Mouse (Mus musculus) liver, embryonic 16.5 days (tissue): ENCODE measurements around the gene Spata7. TPM values are rescaled to one million over a fixed set of nuclear protein-coding genes. Genes with fewer than 3 reads are reported as not detected.

Source experiments
- ATAC-seq: fragments of 200-750 bp; cut with Nextera tagmentation; 2 replicates; pipeline ENCODE4 v1.8.0; 2017; ENCODE audit warnings: low read depth, mild to moderate bottlenecking, moderate number of reproducible peaks, moderate library complexity
- H3K27ac ChIP-seq: fragments of 300-500 bp; sonication (generic); 2 replicates; pipeline ENCODE4 v1.5.1; 2014; ENCODE audit warnings: mild to moderate bottlenecking, low read length
- H3K27me3 ChIP-seq: fragments of 300-500 bp; sonication (generic); 2 replicates; pipeline ENCODE4 v1.6.1; 2014; ENCODE audit warnings: low read depth, low read length, mixed read lengths; ENCODE audit not compliant: control insufficient read depth, insufficient read depth
- H3K36me3 ChIP-seq: fragments of 300-500 bp; sonication (generic); 2 replicates; pipeline ENCODE4 v1.6.1; 2014; ENCODE audit warnings: mild to moderate bottlenecking; ENCODE audit not compliant: control insufficient read depth, insufficient read depth
- H3K4me1 ChIP-seq: fragments of 300-500 bp; sonication (generic); 2 replicates; pipeline ENCODE4 v1.6.1; 2014; ENCODE audit warnings: low read depth, low read length, mixed read lengths; ENCODE audit not compliant: control insufficient read depth
- H3K4me2 ChIP-seq: fragments of 300-500 bp; sonication (generic); 2 replicates; pipeline ENCODE4 v1.6.1; 2014; ENCODE audit warnings: low read depth, low read length, mixed read lengths
- H3K4me3 ChIP-seq: fragments of 300-500 bp; sonication (generic); 2 replicates; pipeline ENCODE4 v1.5.1; 2014; ENCODE audit warnings: low read depth, mild to moderate bottlenecking, low read length
- H3K9ac ChIP-seq: fragments of 300-500 bp; sonication (generic); 2 replicates; pipeline ENCODE4 v1.6.1; 2014; ENCODE audit warnings: low read depth, low read length
- H3K9me3 ChIP-seq: fragments of 300-500 bp; sonication (generic); replicated peaks from 2 replicates; pipeline ENCODE4 v1.6.1; 2016; ENCODE audit warnings: low read length; ENCODE audit not compliant: control insufficient read depth
- WGBS: fragments of 180-500 bp; shearing (Covaris S2); extraction: QIAGEN DNeasy Blood & Tissue Kit; methylation state at CpG from one replicate; pipeline ENCODE4 v1.1.7; 2014; ENCODE audit not compliant: insufficient replicate concordance; 5-methylcytosine and 5-hydroxymethylcytosine counted together
- polyA plus RNA-seq: library from polyadenylated mRNA; unstranded; fragments of >200 nt; fragmentation: Nextera tagmentation; extraction: Ambion mirVana; gene quantifications from 2 replicates; pipeline ENCODE4 v1.2.1, GENCODE M21; 2015

Spata7 gene
- polyA plus RNA-seq: 1.3 and 1.5 TPM in 2 replicates

GRCm38 (mm10) chr12:98627392-98628259 lies at the start of gene Spata7:
Gene Spata7 (plus strand): TSS chr12:98628157.
- Histone ChIP-seq H3K9me3 (no peaks in the 10 kb centered on the region), H3K4me1 (peaks cover 4% of the 10 kb centered on the region; the same call in 1 of the 2 replicates), H3K4me2 (peak within 1 kb of the TSS; percentile 68), H3K27me3 (no peaks in the 10 kb centered on the region), H3K36me3 (no peaks in the 10 kb centered on the region; the same call in 1 of the 2 replicates), H3K4me3 (peak within 1 kb of the TSS; percentile 71), H3K9ac (peak within 1 kb of the TSS; percentile 48), H3K27ac (no peak within 1 kb of the TSS)
- ATAC-seq: peak; percentile 92
- 4% methylated on average over 32 of the region's 32 CpGs for WGBS

GRCm38 (mm10) chr12:98585302-98585701 lies 42.7 kb upstream of the Spata7 start:
- H3K4me2 ChIP-seq: no peak overlapping the region
- H3K27me3 ChIP-seq: no peaks in the 10 kb centered on the region
- ATAC-seq: no peak
- H3K4me3 ChIP-seq: no peak overlapping the region
- WGBS: 33% methylated on average over 3 of the region's 3 CpGs
- no peaks in the 10 kb centered on the region for H3K9me3 ChIP-seq
- H3K27ac ChIP-seq: no peak overlapping the region
- no peaks in the 10 kb centered on the region for H3K36me3 ChIP-seq
- no peak overlapping the region for H3K9ac ChIP-seq
- H3K4me1 ChIP-seq: no peaks in the 10 kb centered on the region

- 56% methylated on average over 6 of the region's 6 CpGs for WGBS
- Histone ChIP-seq H3K27ac (no peak overlapping the region), H3K9ac (no peak overlapping the region), H3K4me1 (no peaks in the 10 kb centered on the region), H3K9me3 (no peaks in the 10 kb centered on the region), H3K4me2 (no peak overlapping the region), H3K36me3 (no peaks in the 10 kb centered on the region), H3K27me3 (no peaks in the 10 kb centered on the region), H3K4me3 (no peak overlapping the region)
- no peak for ATAC-seq
Measured at GRCm38 (mm10) chr12:98588573-98588972, 39.4 kb upstream of the Spata7 start.

- no peak overlapping the region for H3K27ac ChIP-seq
- ATAC-seq: no peak
- no peaks in the 10 kb centered on the region for H3K9me3 ChIP-seq
- H3K4me2 ChIP-seq: no peak overlapping the region
- no peak overlapping the region for H3K9ac ChIP-seq
- no peaks in the 10 kb centered on the region for H3K27me3 ChIP-seq
- no peak overlapping the region for H3K4me3 ChIP-seq
- no peaks in the 10 kb centered on the region for H3K36me3 ChIP-seq
- H3K4me1 ChIP-seq: no peaks in the 10 kb centered on the region
- WGBS: 45% methylated on average over 2 of the region's 2 CpGs
Measured at GRCm38 (mm10) chr12:98591016-98591415, 36.9 kb upstream of the Spata7 start.

GRCm38 (mm10) chr12:98600861-98601260 lies 27.1 kb upstream of the Spata7 start:
- WGBS: 65% methylated on average over 5 of the region's 5 CpGs
- no peak overlapping the region for H3K27ac ChIP-seq
- no peak overlapping the region for H3K4me2 ChIP-seq
- H3K9ac ChIP-seq: no peak overlapping the region
- ATAC-seq: no peak
- no peaks in the 10 kb centered on the region for H3K4me1 ChIP-seq
- no peaks in the 10 kb centered on the region for H3K9me3 ChIP-seq
- no peaks in the 10 kb centered on the region for H3K27me3 ChIP-seq
- no peaks in the 10 kb centered on the region for H3K36me3 ChIP-seq
- H3K4me3 ChIP-seq: no peak overlapping the region

GRCm38 (mm10) chr12:98602114-98602513 lies 25.8 kb upstream of the Spata7 start:
- Histone ChIP-seq H3K36me3 (no peaks in the 10 kb centered on the region), H3K27me3 (no peaks in the 10 kb centered on the region), H3K4me3 (no peak overlapping the region), H3K27ac (no peak overlapping the region), H3K9ac (no peak overlapping the region), H3K9me3 (no peaks in the 10 kb centered on the region), H3K4me2 (no peak overlapping the region), H3K4me1 (no peaks in the 10 kb centered on the region)
- 8% methylated on average over 6 of the region's 6 CpGs for WGBS
- no peak for ATAC-seq

- Histone ChIP-seq H3K4me2 (no peak overlapping the region), H3K27ac (no peak overlapping the region), H3K9me3 (no peaks in the 10 kb centered on the region), H3K36me3 (no peaks in the 10 kb centered on the region), H3K4me3 (no peak overlapping the region), H3K4me1 (no peaks in the 10 kb centered on the region), H3K9ac (no peak overlapping the region), H3K27me3 (no peaks in the 10 kb centered on the region)
- ATAC-seq: no peak
- WGBS: 44% methylated on average over 1 of the region's 1 CpGs
Measured at GRCm38 (mm10) chr12:98605264-98605663, 22.7 kb upstream of the Spata7 start.

GRCm38 (mm10) chr12:98606595-98607290 lies 21.2 kb upstream of the Spata7 start:
- 44% methylated on average over 5 of the region's 5 CpGs for WGBS
- ATAC-seq: no peak
- H3K27me3 ChIP-seq: no peaks in the 10 kb centered on the region

GRCm38 (mm10) chr12:98610341-98610740 lies 17.6 kb upstream of the Spata7 start:
- Histone ChIP-seq H3K4me3 (no peak overlapping the region), H3K27ac (no peak overlapping the region), H3K27me3 (no peaks in the 10 kb centered on the region), H3K4me2 (no peak overlapping the region), H3K9ac (no peak overlapping the region), H3K9me3 (no peaks in the 10 kb centered on the region), H3K36me3 (no peaks in the 10 kb centered on the region), H3K4me1 (no peaks in the 10 kb centered on the region)
- no peak for ATAC-seq
- WGBS: 37% methylated on average over 3 of the region's 3 CpGs

More at GRCm38 (mm10) chr12:98606595-98607290, 21.2 kb upstream of the Spata7 start:
- H3K4me2 ChIP-seq: no peak overlapping the region
- no peak overlapping the region for H3K9ac ChIP-seq
- no peak overlapping the region for H3K27ac ChIP-seq
- no peaks in the 10 kb centered on the region for H3K36me3 ChIP-seq
- no peak overlapping the region for H3K4me3 ChIP-seq
- no peaks in the 10 kb centered on the region for H3K9me3 ChIP-seq
- no peaks in the 10 kb centered on the region for H3K4me1 ChIP-seq
